Comparison of ENCODE assay signal across 24 mouse cellular contexts in genomic region chr10:89740995-89741394, GRCm38 (mm10). TPM values are rescaled to one million over a fixed set of nuclear protein-coding genes. Genes with fewer than 3 reads are reported as not detected.
A peak's percentile ranks its signal among the peaks of the same experiment; 100 is the strongest.
DNase-seq lines count a peak whose midpoint lies in the region; ATAC-seq and TF ChIP-seq lines count a peak whose summit lies in the region.
"Had no signal": no experiment of that assay in that cellular context is flagged by ENCODE, and none has a peak within 500 bp of the region (broad histone marks: within the 10 kb centered on the region; RNA-seq: fewer than 3 reads in every experiment).

No protein-coding gene starts in this region.

- no peak overlapping the region for H3K9ac ChIP-seq in liver, postnatal 0 days (replicated peaks)
- no peak overlapping the region for H3K9ac ChIP-seq in liver, embryonic 12.5 days
- H3K9ac ChIP-seq: forebrain, postnatal 0 days; hindbrain, embryonic 12.5 days; lung, embryonic 14.5 days had no signal

- peak overlapping the region; percentile 70; the same call in 1 of the 2 replicates for H3K27ac ChIP-seq in liver, postnatal 0 days (ENCODE audit: low read depth)
- H3K27ac ChIP-seq in liver, embryonic 12.5 days, result no peak overlapping the region
- H3K27ac ChIP-seq: forebrain, embryonic 10.5 days; heart, embryonic 10.5 days; hindbrain, embryonic 12.5 days; kidney, postnatal 0 days; layer of hippocampus, adult 2 months had no signal

- DNase-seq in liver, postnatal 0 days, result no peak
- DNase-seq in A20 (ENCODE audit: low read depth, low spot score), result peak; percentile 64
- no peak for DNase-seq in adrenal gland, postnatal 10 days
- no peak for DNase-seq in left cerebral cortex, postnatal 25 days (ENCODE audit: low spot score in 2 of 2)
- DNase-seq: adrenal gland, adult 8-10 months; cerebellum, adult 11-12 months; cerebellum, postnatal 36 days; forebrain, postnatal 0 days; kidney, adult 18-20 months; layer of hippocampus, postnatal 36 days; liver; lung, embryonic 14.5 days; right cerebral cortex, adult 18-20 months; thymus, postnatal 25 days had no signal

- no peaks in the 10 kb centered on the region for H3K27me3 ChIP-seq in liver, postnatal 0 days (ENCODE audit: insufficient read depth, low read length)
- H3K27me3 ChIP-seq in liver, embryonic 12.5 days (replicated peaks), result no peaks in the 10 kb centered on the region
- H3K27me3 ChIP-seq: hindbrain, embryonic 12.5 days had no signal

- no peak for ATAC-seq in liver, postnatal 0 days
- no peak for ATAC-seq in liver, embryonic 12.5 days
- peak; percentile 64 for ATAC-seq in common myeloid progenitor, adult 5-6 weeks (replicated peaks; ENCODE audit: low read depth, poor library complexity, severe bottlenecking)
- ATAC-seq in monocyte, adult 5-6 weeks (replicated peaks; ENCODE audit: insufficient number of reproducible peaks, low FRiP score, low TSS enrichment, poor library complexity, severe bottlenecking), result peak; percentile 64
- ATAC-seq: forebrain, postnatal 0 days; midbrain, embryonic 16.5 days had no signal

- intact Hi-C loops in left cerebral cortex, postnatal 25 days (cut with DNase I), result no loop called here

- H3K9me3 ChIP-seq in liver, postnatal 0 days (ENCODE audit: low read length), result no peaks in the 10 kb centered on the region
- no peaks in the 10 kb centered on the region for H3K9me3 ChIP-seq in liver, embryonic 12.5 days (replicated peaks)
- H3K9me3 ChIP-seq: forebrain, embryonic 10.5 days; heart, embryonic 10.5 days; hindbrain, embryonic 12.5 days had no signal

- peak overlapping the region; percentile 28; the same call in 1 of the 2 replicates for H3K4me2 ChIP-seq in liver, postnatal 0 days (ENCODE audit: low read depth, low read length)
- H3K4me2 ChIP-seq in liver, embryonic 12.5 days, result no peak overlapping the region
- H3K4me2 ChIP-seq: hindbrain, embryonic 12.5 days; lung, embryonic 14.5 days had no signal

- TF ChIP-seq CTCF in liver, postnatal 0 days (IDR thresholded peaks at IDR 0.05; ENCODE audit: low read depth), result no peak

- H3K4me1 ChIP-seq in liver, postnatal 0 days (ENCODE audit: insufficient read depth), result peaks cover 5% of the 10 kb centered on the region
- peaks cover 16% of the 10 kb centered on the region for H3K4me1 ChIP-seq in liver, embryonic 12.5 days
- H3K4me1 ChIP-seq: heart, embryonic 10.5 days; hindbrain, embryonic 12.5 days had no signal

- H3K4me3 ChIP-seq in liver, postnatal 0 days (ENCODE audit: low read depth, low read length), result no peak overlapping the region
- H3K4me3 ChIP-seq in liver, embryonic 12.5 days, result no peak overlapping the region
- H3K4me3 ChIP-seq: forebrain, embryonic 10.5 days; heart, embryonic 10.5 days; hindbrain, embryonic 12.5 days; layer of hippocampus, adult 2 months had no signal

- H3K36me3 ChIP-seq in liver, postnatal 0 days (replicated peaks; ENCODE audit: insufficient read depth, low read length), result no peaks in the 10 kb centered on the region
- H3K36me3 ChIP-seq in liver, embryonic 12.5 days, result no peaks in the 10 kb centered on the region
- H3K36me3 ChIP-seq: forebrain, embryonic 10.5 days; heart, embryonic 10.5 days; hindbrain, embryonic 12.5 days had no signal

- TF ChIP-seq EP300 in liver, postnatal 0 days (IDR thresholded peaks at IDR 0.05; ENCODE audit: low read depth), result no peak

- 32% methylated on average over 6 of the region's 6 CpGs for WGBS in liver, postnatal 0 days (ENCODE audit: insufficient replicate concordance)
- 38% methylated on average over 6 of the region's 6 CpGs for WGBS in liver, embryonic 12.5 days (ENCODE audit: insufficient replicate concordance)

RNA-seq across cellular contexts. Expression of gene Uhrf1bp1l, which starts 3.8 kb away (rescaled TPM):
- 13.2 and 14.7 TPM in 2 replicates for polyA plus RNA-seq in liver, postnatal 0 days (2015; fragmentation: Nextera tagmentation; extraction: Ambion mirVana)
- 14.5 and 14.8 TPM in 2 replicates for polyA plus RNA-seq in liver, embryonic 12.5 days (2016; fragmentation: Nextera tagmentation; extraction: Ambion mirVana)
- total RNA-seq in common myeloid progenitor, adult 5-6 weeks (2017), result 33.6 and 45.0 TPM in 2 replicates
- total RNA-seq in monocyte, adult 5-6 weeks (2017), result 27.5 to 45.4 TPM (median 39.8 TPM) in 3 replicates
- 10 to 100 TPM; 47.1 to 52.6 TPM for total RNA-seq in adrenal gland, postnatal 10 days (2021)
- total RNA-seq in left cerebral cortex, postnatal 25 days (2021), result 10 to 100 TPM; 87.6 to 92.0 TPM

RNA-seq across cellular contexts. Expression of gene Actr6, which starts 8.9 kb away (rescaled TPM):
- 19.2 and 19.9 TPM in 2 replicates for polyA plus RNA-seq in liver, postnatal 0 days (2015; fragmentation: Nextera tagmentation; extraction: Ambion mirVana)
- polyA plus RNA-seq in liver, embryonic 12.5 days (2016; fragmentation: Nextera tagmentation; extraction: Ambion mirVana), result 19.1 and 21.5 TPM in 2 replicates
- 16.8 and 21.7 TPM in 2 replicates for total RNA-seq in common myeloid progenitor, adult 5-6 weeks (2017)
- total RNA-seq in monocyte, adult 5-6 weeks (2017), result 15.6 to 21.6 TPM (median 18.0 TPM) in 3 replicates
- total RNA-seq in adrenal gland, postnatal 10 days (2021), result 10 to 100 TPM; 20.6 to 24.5 TPM
- 10 to 100 TPM; 18.5 to 25.2 TPM for total RNA-seq in left cerebral cortex, postnatal 25 days (2021)
- polyA plus RNA-seq: small intestine, adult 2 months had no signal

RNA-seq across cellular contexts. Expression of gene Scyl2, which starts 54.9 kb away (rescaled TPM):
- 3.5 and 4.8 TPM in 2 replicates for polyA plus RNA-seq in liver, postnatal 0 days (2015; fragmentation: Nextera tagmentation; extraction: Ambion mirVana)
- 6.2 and 7.4 TPM in 2 replicates for polyA plus RNA-seq in liver, embryonic 12.5 days (2016; fragmentation: Nextera tagmentation; extraction: Ambion mirVana)
- total RNA-seq in common myeloid progenitor, adult 5-6 weeks (2017), result 30.4 and 36.7 TPM in 2 replicates
- 29.8 to 47.8 TPM (median 34.8 TPM) in 3 replicates for total RNA-seq in monocyte, adult 5-6 weeks (2017)
- total RNA-seq in adrenal gland, postnatal 10 days (2021), result 10 to 100 TPM; 34.2 to 36.9 TPM
- 10 to 100 TPM; 33.9 to 37.3 TPM for total RNA-seq in left cerebral cortex, postnatal 25 days (2021)

Comparison
In these comparisons a context has a peak if more than half of its experiments do, and no peak if none do; other contexts are left out.
1. ATAC-seq: peak in common myeloid progenitor, adult 5-6 weeks (single experiment) and monocyte, adult 5-6 weeks (single experiment); none in liver, postnatal 0 days (single experiment) and liver, embryonic 12.5 days (single experiment).